ENCODE assay signal across 12 mouse cellular contexts in genomic region chr14:99772774-99773423, GRCm38 (mm10).
DNase-seq lines count a peak whose midpoint lies in the region; ATAC-seq lines count a peak whose summit lies in the region.
"Had no signal": no experiment of that assay in that cellular context is flagged by ENCODE, and none has a peak within 500 bp of the region (broad histone marks: within the 10 kb centered on the region; RNA-seq: fewer than 3 reads in every experiment).

No protein-coding gene starts in this region.

- H3K4me2 ChIP-seq in kidney, embryonic 15.5 days = peak overlapping the region; percentile 61
- H3K4me2 ChIP-seq in intestine, embryonic 16.5 days (ENCODE audit: low read depth, low read length) = peak overlapping the region; percentile 49
- peak overlapping the region; percentile 49 for H3K4me2 ChIP-seq in stomach, embryonic 16.5 days (ENCODE audit: low read depth, low read length)
- H3K4me2 ChIP-seq in neural tube, embryonic 15.5 days = no peak overlapping the region

- H3K27ac ChIP-seq in kidney, embryonic 15.5 days = peak overlapping the region; percentile 27; the same call in 1 of the 2 replicates
- H3K27ac ChIP-seq in intestine, embryonic 16.5 days (ENCODE audit: low read length) = peak overlapping the region; percentile 68
- peak overlapping the region; percentile 28 for H3K27ac ChIP-seq in stomach, embryonic 16.5 days (ENCODE audit: low read length)
- H3K27ac ChIP-seq in neural tube, embryonic 15.5 days (replicated peaks) = no peak overlapping the region
- H3K27ac ChIP-seq in hindbrain, embryonic 10.5 days = no peak overlapping the region

- H3K9ac ChIP-seq in kidney, embryonic 15.5 days = 0 out of 2 replicates have a peak overlapping the region, but pooled peaks have one; percentile 7
- 0 out of 2 replicates have a peak overlapping the region, but pooled peaks have one; percentile 0 for H3K9ac ChIP-seq in intestine, embryonic 16.5 days (ENCODE audit: low read depth, low read length)
- 0 out of 2 replicates have a peak overlapping the region, but pooled peaks have one; percentile 1 for H3K9ac ChIP-seq in stomach, embryonic 16.5 days (ENCODE audit: low read length)
- no peak overlapping the region for H3K9ac ChIP-seq in neural tube, embryonic 15.5 days (replicated peaks)

- DNase-seq in kidney, postnatal 36 days = no peak
- no peak for DNase-seq in hindbrain, embryonic 10.5 days (ENCODE audit: low spot score)
- DNase-seq: adrenal gland, postnatal 25 days; right cerebral cortex, postnatal 4 days had no signal

- WGBS in kidney, embryonic 15.5 days = 16% methylated on average over 19 of the region's 19 CpGs
- 34% methylated on average over 19 of the region's 19 CpGs for WGBS in intestine, embryonic 16.5 days
- 32% methylated on average over 19 of the region's 19 CpGs for WGBS in stomach, embryonic 16.5 days
- WGBS in neural tube, embryonic 15.5 days = 62% methylated on average over 19 of the region's 19 CpGs
- WGBS in hindbrain, embryonic 10.5 days = 87% methylated on average over 19 of the region's 19 CpGs

- H3K4me3 ChIP-seq in kidney, embryonic 15.5 days (replicated peaks) = peak overlapping the region; percentile 33
- H3K4me3 ChIP-seq in megakaryocyte, embryonic 14.5 days (replicated peaks) = peak overlapping the region; percentile 46
- H3K4me3 ChIP-seq in intestine, embryonic 16.5 days (ENCODE audit: low read length) = peak overlapping the region; percentile 20
- peak overlapping the region; percentile 30 for H3K4me3 ChIP-seq in stomach, embryonic 16.5 days (replicated peaks; ENCODE audit: low read length)
- no peak overlapping the region for H3K4me3 ChIP-seq in neural tube, embryonic 15.5 days (replicated peaks)
- H3K4me3 ChIP-seq in hindbrain, embryonic 10.5 days = no peak overlapping the region
- H3K4me3 ChIP-seq: myocyte had no signal

- H3K27me3 ChIP-seq in kidney, embryonic 15.5 days = no peaks in the 10 kb centered on the region
- no peaks in the 10 kb centered on the region for H3K27me3 ChIP-seq in megakaryocyte, embryonic 14.5 days (replicated peaks)
- no peaks in the 10 kb centered on the region for H3K27me3 ChIP-seq in intestine, embryonic 16.5 days (replicated peaks; ENCODE audit: control insufficient read depth, insufficient read depth, low read length)
- no peaks in the 10 kb centered on the region for H3K27me3 ChIP-seq in stomach, embryonic 16.5 days (ENCODE audit: control insufficient read depth, insufficient read depth, low read length)
- H3K27me3 ChIP-seq in neural tube, embryonic 15.5 days (replicated peaks) = no peaks in the 10 kb centered on the region
- no peaks in the 10 kb centered on the region for H3K27me3 ChIP-seq in hindbrain, embryonic 10.5 days (ENCODE audit: insufficient read depth, poor library complexity, severe bottlenecking)
- H3K27me3 ChIP-seq: CH12.LX had no signal

- no peaks in the 10 kb centered on the region for H3K9me3 ChIP-seq in kidney, embryonic 15.5 days (replicated peaks)
- peaks cover 7% of the 10 kb centered on the region; the same call in 1 of the 2 replicates for H3K9me3 ChIP-seq in megakaryocyte, embryonic 14.5 days
- no peaks in the 10 kb centered on the region for H3K9me3 ChIP-seq in intestine, embryonic 16.5 days (ENCODE audit: control insufficient read depth, low read length)
- no peaks in the 10 kb centered on the region for H3K9me3 ChIP-seq in stomach, embryonic 16.5 days (replicated peaks; ENCODE audit: control insufficient read depth, low read length)
- H3K9me3 ChIP-seq in neural tube, embryonic 15.5 days (replicated peaks) = no peaks in the 10 kb centered on the region
- H3K9me3 ChIP-seq in hindbrain, embryonic 10.5 days = no peaks in the 10 kb centered on the region

- peaks cover 9% of the 10 kb centered on the region for H3K4me1 ChIP-seq in kidney, embryonic 15.5 days
- H3K4me1 ChIP-seq in megakaryocyte, embryonic 14.5 days = no peaks in the 10 kb centered on the region
- H3K4me1 ChIP-seq in intestine, embryonic 16.5 days (ENCODE audit: control insufficient read depth, insufficient read depth, low read length) = peaks cover 8% of the 10 kb centered on the region; the same call in 1 of the 2 replicates
- no peaks in the 10 kb centered on the region for H3K4me1 ChIP-seq in stomach, embryonic 16.5 days (ENCODE audit: control insufficient read depth, insufficient read depth, low read length)
- H3K4me1 ChIP-seq in neural tube, embryonic 15.5 days = no peaks in the 10 kb centered on the region
- no peaks in the 10 kb centered on the region for H3K4me1 ChIP-seq in hindbrain, embryonic 10.5 days (replicated peaks)

- no peaks in the 10 kb centered on the region for H3K36me3 ChIP-seq in kidney, embryonic 15.5 days
- H3K36me3 ChIP-seq in megakaryocyte, embryonic 14.5 days (replicated peaks; ENCODE audit: low read length) = no peaks in the 10 kb centered on the region
- no peaks in the 10 kb centered on the region for H3K36me3 ChIP-seq in intestine, embryonic 16.5 days (ENCODE audit: control insufficient read depth, insufficient read depth, low read length)
- H3K36me3 ChIP-seq in stomach, embryonic 16.5 days (ENCODE audit: control insufficient read depth, insufficient read depth, low read length) = no peaks in the 10 kb centered on the region
- no peaks in the 10 kb centered on the region for H3K36me3 ChIP-seq in neural tube, embryonic 15.5 days
- no peaks in the 10 kb centered on the region for H3K36me3 ChIP-seq in hindbrain, embryonic 10.5 days

- ATAC-seq in kidney, embryonic 15.5 days (replicated peaks; ENCODE audit: low FRiP score) = peak; percentile 61
- no peak for ATAC-seq in megakaryocyte, adult 5-6 weeks (ENCODE audit: poor library complexity, severe bottlenecking)
- ATAC-seq in intestine, embryonic 16.5 days = peak; percentile 50
- ATAC-seq in stomach, embryonic 16.5 days (ENCODE audit: insufficient read depth, low FRiP score) = peak; percentile 27; the same call in 1 of the 2 replicates
- no peak for ATAC-seq in neural tube, embryonic 15.5 days (ENCODE audit: low FRiP score)

Comparison
In these comparisons a context has a peak if more than half of its experiments do, and no peak if none do; other contexts are left out.
1. ATAC-seq: peak in kidney, embryonic 15.5 days (single experiment), intestine, embryonic 16.5 days (single experiment) and stomach, embryonic 16.5 days (single experiment); none in megakaryocyte, adult 5-6 weeks (single experiment) and neural tube, embryonic 15.5 days (single experiment).
2. H3K27ac ChIP-seq: peak in kidney, embryonic 15.5 days (single experiment), intestine, embryonic 16.5 days (single experiment) and stomach, embryonic 16.5 days (single experiment); none in neural tube, embryonic 15.5 days (single experiment) and hindbrain, embryonic 10.5 days (single experiment).
3. H3K4me3 ChIP-seq: peak in kidney, embryonic 15.5 days (single experiment), megakaryocyte, embryonic 14.5 days (single experiment), intestine, embryonic 16.5 days (single experiment) and stomach, embryonic 16.5 days (single experiment); none in neural tube, embryonic 15.5 days (single experiment) and hindbrain, embryonic 10.5 days (single experiment).